Mouse (Mus musculus) thymus, adult 2 months (tissue): ENCODE measurements at regions not wholly inside any gene's neighbourhood (a gene's known extent, or its start where the extent isn't known, plus 50 kb on each side); places are given as distances from the start of the nearest gene placed in this dataset.

ENCODE experiments used
- CTCF ChIP-seq: fragments of 200-500 bp; IDR thresholded peaks from 2 replicates; pipeline ENCODE4 v1.5.1; 2012; ENCODE audit warnings: mild to moderate bottlenecking, control low read depth, low read length, moderate library complexity, borderline replicate concordance; ENCODE audit not compliant: control insufficient read depth, poor library complexity, insufficient read depth; ENCODE audit errors: extremely low read depth
- POLR2A ChIP-seq: fragments of 200-500 bp; IDR thresholded peaks from 2 replicates; pipeline ENCODE4 v1.6.1; 2012; ENCODE audit warnings: mild to moderate bottlenecking, low read length, control low read depth, moderate library complexity; ENCODE audit not compliant: control insufficient read depth, poor library complexity, insufficient read depth; ENCODE audit errors: extremely low read depth

- TF ChIP-seq POLR2A (no peak), CTCF (no peak)
Observed at GRCm38 (mm10) chr6:143558046-143558884, 391.2 kb downstream of the Etnk1 start.
